ENCODE assay signal across 9 mouse cellular contexts in the genomic region with DNA sequence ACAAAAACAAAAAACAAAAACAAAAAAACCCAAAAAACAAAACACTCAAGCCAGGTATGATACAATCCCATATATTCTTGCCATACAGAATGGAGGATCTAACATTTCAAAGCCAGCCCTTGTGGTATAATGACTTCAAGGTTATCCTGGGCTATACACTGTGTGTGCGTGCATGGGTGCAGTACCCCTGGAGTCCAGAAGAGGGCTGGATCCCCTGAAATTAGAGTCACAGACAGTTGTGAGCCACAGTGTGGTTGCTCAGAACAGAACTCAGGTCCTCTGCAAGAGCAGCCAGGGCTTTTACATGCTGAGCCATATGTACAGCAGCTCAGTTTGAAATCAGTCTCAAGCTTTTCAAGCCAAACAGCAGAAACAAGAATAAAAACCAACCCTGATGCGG.
DNase-seq lines count a peak whose midpoint lies in the region; ATAC-seq lines count a peak whose summit lies in the region.
"Had no signal": no experiment of that assay in that cellular context is flagged by ENCODE, and none has a peak within 500 bp of the region (broad histone marks: within the 10 kb centered on the region; RNA-seq: fewer than 3 reads in every experiment).

No protein-coding gene starts in this region.

- no peak for ATAC-seq in hindbrain, embryonic 11.5 days (ENCODE audit: low FRiP score)
- no peak for ATAC-seq in hindbrain, embryonic 13.5 days (ENCODE audit: low FRiP score)

- WGBS in hindbrain, embryonic 11.5 days = 100% methylated on average over 2 of the region's 2 CpGs
- 100% methylated on average over 2 of the region's 2 CpGs for WGBS in hindbrain, embryonic 13.5 days

- no peak overlapping the region for H3K9ac ChIP-seq in hindbrain, embryonic 11.5 days (ENCODE audit: low read depth, low read length)
- no peak overlapping the region for H3K9ac ChIP-seq in hindbrain, embryonic 13.5 days
- H3K9ac ChIP-seq: liver, embryonic 13.5 days; midbrain, embryonic 12.5 days had no signal

- H3K4me2 ChIP-seq in hindbrain, embryonic 11.5 days (replicated peaks; ENCODE audit: low read depth, low read length) = no peak overlapping the region
- no peak overlapping the region for H3K4me2 ChIP-seq in hindbrain, embryonic 13.5 days
- H3K4me2 ChIP-seq: liver, embryonic 13.5 days; midbrain, embryonic 12.5 days had no signal

- no peak overlapping the region for H3K4me3 ChIP-seq in hindbrain, embryonic 11.5 days (ENCODE audit: low read depth, low read length)
- H3K4me3 ChIP-seq in hindbrain, embryonic 13.5 days = no peak overlapping the region
- H3K4me3 ChIP-seq: liver, embryonic 13.5 days; midbrain, embryonic 12.5 days had no signal

- peak; percentile 30 for DNase-seq in hindbrain, embryonic 11.5 days (ENCODE audit: low spot score)
- peak; percentile 23 for DNase-seq in right cerebral cortex, postnatal 4 days
- DNase-seq in right cerebral cortex, adult 18-20 months = no peak
- DNase-seq in ZHBTc4 (ENCODE audit: low read depth, low spot score) = peak; percentile 57
- peak; percentile 17 for DNase-seq in thymus, postnatal 25 days
- DNase-seq in ovary, postnatal 36 days (ENCODE audit: low spot score) = no peak
- DNase-seq: liver, embryonic 13.5 days had no signal

- H3K27me3 ChIP-seq in hindbrain, embryonic 11.5 days (ENCODE audit: control insufficient read depth, insufficient read depth, low read length) = no peaks in the 10 kb centered on the region
- no peaks in the 10 kb centered on the region for H3K27me3 ChIP-seq in hindbrain, embryonic 13.5 days
- H3K27me3 ChIP-seq: liver, embryonic 13.5 days; midbrain, embryonic 12.5 days had no signal

- H3K9me3 ChIP-seq in hindbrain, embryonic 11.5 days (ENCODE audit: control insufficient read depth, low read length) = no peaks in the 10 kb centered on the region
- H3K9me3 ChIP-seq in hindbrain, embryonic 13.5 days = no peaks in the 10 kb centered on the region
- H3K9me3 ChIP-seq: liver, embryonic 13.5 days had no signal

- no peak overlapping the region for H3K27ac ChIP-seq in hindbrain, embryonic 11.5 days (ENCODE audit: low read depth, low read length)
- H3K27ac ChIP-seq in hindbrain, embryonic 13.5 days = no peak overlapping the region
- H3K27ac ChIP-seq: liver, embryonic 13.5 days; midbrain, embryonic 12.5 days had no signal

- peaks cover 12% of the 10 kb centered on the region for H3K36me3 ChIP-seq in hindbrain, embryonic 11.5 days (ENCODE audit: control insufficient read depth, insufficient read depth, low read length)
- peaks cover 82% of the 10 kb centered on the region for H3K36me3 ChIP-seq in hindbrain, embryonic 13.5 days
- H3K36me3 ChIP-seq: liver, embryonic 13.5 days had no signal

- H3K4me1 ChIP-seq in hindbrain, embryonic 11.5 days (replicated peaks; ENCODE audit: control insufficient read depth, insufficient read depth, low read length) = no peaks in the 10 kb centered on the region
- no peaks in the 10 kb centered on the region; the same call in 1 of the 2 replicates for H3K4me1 ChIP-seq in hindbrain, embryonic 13.5 days (replicated peaks)
- H3K4me1 ChIP-seq: midbrain, embryonic 12.5 days had no signal

Comparison
In these comparisons a context has a peak if more than half of its experiments do, and no peak if none do; other contexts are left out.
1. DNase-seq: peak in hindbrain, embryonic 11.5 days (single experiment), right cerebral cortex, postnatal 4 days (single experiment), ZHBTc4 (single experiment) and thymus, postnatal 25 days (single experiment); none in right cerebral cortex, adult 18-20 months (single experiment) and ovary, postnatal 36 days (single experiment).